Mouse (Mus musculus): ENCODE data around the gene Pgbd1. TPM values are rescaled to one million over a fixed set of nuclear protein-coding genes. Genes with fewer than 3 reads are reported as not detected.

Pgbd1 gene
- total and polyA plus RNA-seq, 3 experiments, result 0.25 to 0.35 TPM; not detected in 1

DNA sequence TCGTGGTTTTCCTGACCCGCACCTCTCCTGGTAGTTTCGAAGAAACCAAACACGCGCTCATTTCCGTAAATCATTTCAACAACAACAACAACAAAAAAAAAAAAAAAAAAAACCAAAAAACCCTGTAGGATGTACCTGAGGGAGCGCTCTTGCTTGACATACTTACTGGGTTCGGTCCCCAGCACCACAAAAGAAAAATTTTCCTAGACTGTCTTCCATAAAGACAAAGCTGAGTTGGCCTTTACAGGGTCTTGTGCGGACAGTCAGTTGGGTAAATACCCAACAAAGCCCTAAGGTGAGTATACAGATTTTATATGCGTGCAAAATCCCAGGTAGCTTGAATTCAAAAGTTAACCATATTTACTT is 332 bp upstream of the Pgbd1 start:
- H3K27ac ChIP-seq (ENCODE audit: control insufficient read depth, low read depth, low read length), result no peak overlapping the region
- no peaks in the 10 kb centered on the region for H3K27me3 ChIP-seq (ENCODE audit: control insufficient read depth in 1 of 2, insufficient read depth in 2 of 2, low read length in 2 of 2)
- no peak for DNase-seq (ENCODE audit: low read depth, low spot score)
- no peaks in the 10 kb centered on the region for H3K79me2 ChIP-seq (ENCODE audit: control insufficient read depth, insufficient read depth, low read length, poor library complexity)
- TF ChIP-seq ZNF384 (IDR thresholded peaks at IDR 0.05; ENCODE audit: low read depth, low read length), result no peak
- no peak for TF ChIP-seq GABPA (IDR thresholded peaks at IDR 0.05; ENCODE audit: low read depth, low read length)
- TF ChIP-seq MEF2A (IDR thresholded peaks at IDR 0.05; ENCODE audit: extremely low read depth, insufficient replicate concordance, low read depth, low read length, poor library complexity, severe bottlenecking), result no peak
- no peak for TF ChIP-seq ELF1 (IDR thresholded peaks at IDR 0.05; ENCODE audit: low read depth, low read length)
- no peak for TF ChIP-seq SIN3A (IDR thresholded peaks at IDR 0.05; ENCODE audit: low read length)
- TF ChIP-seq MAZ (IDR thresholded peaks at IDR 0.05; ENCODE audit: low read depth, low read length), result no peak
- TF ChIP-seq UBTF (IDR thresholded peaks at IDR 0.05; ENCODE audit: borderline replicate concordance, insufficient read depth, low read depth, low read length), result no peak
- no peak for TF ChIP-seq KAT2A (conservative IDR thresholded peaks at IDR 0.05; ENCODE audit: low read depth, low read length)
- no peaks in the 10 kb centered on the region; a peak in 1 of 4 replicates for H3K36me3 ChIP-seq (ENCODE audit: control insufficient read depth in 1 of 2, insufficient read depth in 2 of 2, low read length in 2 of 2)
- H3K4me1 ChIP-seq (ENCODE audit: control insufficient read depth in 1 of 2, insufficient read depth in 2 of 2, low read length in 2 of 2), result no peaks in the 10 kb centered on the region
- peak overlapping the region; percentile 43 to 72; a peak in 2 of 4 replicates for H3K4me3 ChIP-seq (ENCODE audit: control insufficient read depth in 1 of 2, insufficient read depth in 1 of 2, low read depth in 2 of 2, low read length in 2 of 2)
- no peak overlapping the region for H3K9ac ChIP-seq (ENCODE audit: control insufficient read depth, low read depth, low read length, poor library complexity, severe bottlenecking)
- H3K9me3 ChIP-seq (replicated peaks; ENCODE audit: insufficient read depth, low read length), result no peaks in the 10 kb centered on the region

DNA sequence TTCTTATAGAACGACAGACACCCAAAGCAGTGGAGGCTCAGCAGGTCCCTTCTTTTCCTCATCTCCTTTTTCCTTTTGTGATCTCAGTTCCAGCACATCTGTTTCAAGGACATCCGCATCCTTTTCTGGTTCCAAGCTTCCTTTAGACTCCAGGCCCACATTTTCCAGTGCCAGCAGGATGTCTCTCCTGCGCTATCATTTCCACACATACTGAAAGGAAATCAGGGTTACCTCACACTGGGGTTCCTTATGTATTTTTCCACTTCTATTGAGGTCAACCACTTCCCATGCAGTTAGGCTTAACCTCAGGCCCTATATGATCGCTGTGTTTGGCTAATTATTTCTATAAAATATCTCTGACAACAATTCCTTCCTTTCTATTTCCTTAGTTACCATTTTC is 5.4 kb downstream of the Pgbd1 start:
- no peak for TF ChIP-seq USF1 (IDR thresholded peaks at IDR 0.05; ENCODE audit: low read depth, low read length)
- TF ChIP-seq HCFC1 (IDR thresholded peaks at IDR 0.05; ENCODE audit: low read depth, low read length), result no peak
- TF ChIP-seq POLR2AphosphoS5 (IDR thresholded peaks at IDR 0.05; ENCODE audit: borderline replicate concordance, low read depth, low read length), result no peak
- no peak for TF ChIP-seq USF2 (IDR thresholded peaks at IDR 0.05; ENCODE audit: borderline replicate concordance in 1 of 2, insufficient read depth in 1 of 2, low read depth in 1 of 2, low read length in 2 of 2)
- TF ChIP-seq CHD1 (IDR thresholded peaks at IDR 0.05; ENCODE audit: low read depth, low read length), result no peak
- no peak for TF ChIP-seq GABPA (IDR thresholded peaks at IDR 0.05; ENCODE audit: low read depth, low read length)
- no peak for TF ChIP-seq ZKSCAN1 (IDR thresholded peaks at IDR 0.05; ENCODE audit: low read depth, low read length)
- no peak for TF ChIP-seq SIN3A (IDR thresholded peaks at IDR 0.05; ENCODE audit: low read length)
- no peak for TF ChIP-seq MEF2A (IDR thresholded peaks at IDR 0.05; ENCODE audit: extremely low read depth, insufficient replicate concordance, low read depth, low read length, poor library complexity, severe bottlenecking)
- TF ChIP-seq MYC (IDR thresholded peaks at IDR 0.05; ENCODE audit: low read depth, low read length), result no peak
- no peak for TF ChIP-seq NRF1 (IDR thresholded peaks at IDR 0.05; ENCODE audit: insufficient read depth, low read depth, low read length, poor library complexity, severe bottlenecking)
- no peak for TF ChIP-seq POLR2AphosphoS2 (IDR thresholded peaks at IDR 0.05; ENCODE audit: low read length)
- TF ChIP-seq TBP (IDR thresholded peaks at IDR 0.05; ENCODE audit: low read depth, low read length), result no peak
- DNase-seq (ENCODE audit: low read depth, low spot score), result no peak

More for the DNA sequence above, 5.4 kb downstream of the Pgbd1 start:
- Histone ChIP-seq H3K9ac (ENCODE audit: control insufficient read depth, low read depth, low read length, poor library complexity, severe bottlenecking) (no peak overlapping the region), H3K4me3 (ENCODE audit: control insufficient read depth in 1 of 2, insufficient read depth in 1 of 2, low read depth in 2 of 2, low read length in 2 of 2) (no peak overlapping the region), H3K9me3 (replicated peaks; ENCODE audit: insufficient read depth, low read length) (no peaks in the 10 kb centered on the region), H3K27ac (ENCODE audit: control insufficient read depth, low read depth, low read length) (no peak overlapping the region), H3K27me3 (ENCODE audit: control insufficient read depth in 1 of 2, insufficient read depth in 2 of 2, low read length in 2 of 2) (no peaks in the 10 kb centered on the region; a peak in 1 of 4 replicates), H3K79me2 (ENCODE audit: control insufficient read depth, insufficient read depth, low read length, poor library complexity) (no peaks in the 10 kb centered on the region), H3K36me3 (ENCODE audit: control insufficient read depth in 1 of 2, insufficient read depth in 2 of 2, low read length in 2 of 2) (no peaks in the 10 kb centered on the region), H3K4me1 (ENCODE audit: control insufficient read depth in 1 of 2, insufficient read depth in 2 of 2, low read length in 2 of 2) (no peaks in the 10 kb centered on the region)
